Mouse (Mus musculus) forebrain, embryonic 13.5 days (tissue): ENCODE results near the gene Ifna11. TPM values are rescaled to one million over a fixed set of nuclear protein-coding genes. Genes with fewer than 3 reads are reported as not detected.
A peak's percentile ranks its signal among the peaks of the same experiment; 100 is the strongest.

Experiments
- ATAC-seq: fragments of 200-750 bp; cut with Nextera tagmentation; 2 replicates; pipeline ENCODE4 v1.8.0; 2017
- H3K27ac ChIP-seq: fragments of 300-500 bp; sonication (generic); 2 replicates; pipeline ENCODE4 v1.5.1; 2015; ENCODE audit warnings: inconsistent platforms, mild to moderate bottlenecking, moderate library complexity
- H3K27me3 ChIP-seq: fragments of 300-500 bp; sonication (generic); 2 replicates; pipeline ENCODE4 v1.6.1; 2015; ENCODE audit warnings: mild to moderate bottlenecking, inconsistent platforms
- H3K36me3 ChIP-seq: fragments of 300-500 bp; sonication (generic); 2 replicates; pipeline ENCODE4 v1.6.1; 2015; ENCODE audit warnings: mild to moderate bottlenecking, inconsistent platforms; ENCODE audit not compliant: poor library complexity, severe bottlenecking
- H3K4me1 ChIP-seq: fragments of 300-500 bp; sonication (generic); 2 replicates; pipeline ENCODE4 v1.6.1; 2015; ENCODE audit warnings: inconsistent platforms
- H3K4me2 ChIP-seq: fragments of 300-500 bp; sonication (generic); 2 replicates; pipeline ENCODE4 v1.6.1; 2015; ENCODE audit warnings: inconsistent platforms, mild to moderate bottlenecking, moderate library complexity
- H3K4me3 ChIP-seq: fragments of 300-500 bp; sonication (generic); 2 replicates; pipeline ENCODE4 v1.5.1; 2015; ENCODE audit warnings: mild to moderate bottlenecking, inconsistent platforms
- H3K9ac ChIP-seq: fragments of 300-500 bp; sonication (generic); 2 replicates; pipeline ENCODE4 v1.6.1; 2015; ENCODE audit warnings: mild to moderate bottlenecking, inconsistent platforms
- H3K9me3 ChIP-seq: fragments of 300-500 bp; sonication (generic); replicated peaks from 2 replicates; pipeline ENCODE4 v1.6.1; 2016; ENCODE audit warnings: inconsistent platforms
- WGBS: fragments of 180-500 bp; shearing (Covaris S2); methylation state at CpG from one replicate; pipeline ENCODE4 v1.1.7; 2015; 5-methylcytosine and 5-hydroxymethylcytosine counted together
- polyA plus RNA-seq: library from polyadenylated mRNA; unstranded; fragments of >200 nt; fragmentation: Nextera tagmentation; extraction: Ambion mirVana; gene quantifications from 2 replicates; pipeline ENCODE4 v1.2.1, GENCODE M21; 2015

Gene Ifna11
- polyA plus RNA-seq, 1 experiment from 2014 or later: not detected

DNA sequence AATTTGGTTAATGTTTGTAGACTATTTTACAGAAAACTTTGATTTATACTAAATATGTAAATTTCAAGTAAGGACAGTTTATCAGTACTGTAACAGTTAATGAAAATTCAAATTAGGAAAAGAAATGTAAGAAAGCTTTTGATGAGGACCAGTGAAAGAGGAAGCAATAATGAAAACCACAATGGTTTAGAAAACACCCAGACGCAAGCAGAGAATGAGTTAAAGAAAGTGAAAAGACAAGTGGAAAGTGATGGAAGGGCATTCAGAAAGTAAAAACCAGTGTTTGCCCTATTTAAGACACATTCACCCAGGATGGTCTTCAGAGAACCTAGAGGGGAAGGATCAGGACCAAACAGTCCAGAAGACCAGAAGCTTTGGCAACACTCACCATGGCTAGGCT lies 29.9 kb downstream of the Ifna11 start, which contains the start of gene Ifna1:
Ifna1 (plus strand) TSS at position 390 of the 400 bp plus-strand sequence.
- Histone ChIP-seq H3K9ac (no peak within 1 kb of the TSS), H3K4me2 (no peak within 1 kb of the TSS), H3K9me3 (no peaks in the 10 kb centered on the region), H3K27ac (no peak within 1 kb of the TSS), H3K36me3 (no peaks in the 10 kb centered on the region), H3K27me3 (no peaks in the 10 kb centered on the region), H3K4me1 (peaks cover 8% of the 10 kb centered on the region), H3K4me3 (no peak within 1 kb of the TSS)
- WGBS: 48% methylated on average over 1 of the region's 1 CpGs
- no peak for ATAC-seq

DNA sequence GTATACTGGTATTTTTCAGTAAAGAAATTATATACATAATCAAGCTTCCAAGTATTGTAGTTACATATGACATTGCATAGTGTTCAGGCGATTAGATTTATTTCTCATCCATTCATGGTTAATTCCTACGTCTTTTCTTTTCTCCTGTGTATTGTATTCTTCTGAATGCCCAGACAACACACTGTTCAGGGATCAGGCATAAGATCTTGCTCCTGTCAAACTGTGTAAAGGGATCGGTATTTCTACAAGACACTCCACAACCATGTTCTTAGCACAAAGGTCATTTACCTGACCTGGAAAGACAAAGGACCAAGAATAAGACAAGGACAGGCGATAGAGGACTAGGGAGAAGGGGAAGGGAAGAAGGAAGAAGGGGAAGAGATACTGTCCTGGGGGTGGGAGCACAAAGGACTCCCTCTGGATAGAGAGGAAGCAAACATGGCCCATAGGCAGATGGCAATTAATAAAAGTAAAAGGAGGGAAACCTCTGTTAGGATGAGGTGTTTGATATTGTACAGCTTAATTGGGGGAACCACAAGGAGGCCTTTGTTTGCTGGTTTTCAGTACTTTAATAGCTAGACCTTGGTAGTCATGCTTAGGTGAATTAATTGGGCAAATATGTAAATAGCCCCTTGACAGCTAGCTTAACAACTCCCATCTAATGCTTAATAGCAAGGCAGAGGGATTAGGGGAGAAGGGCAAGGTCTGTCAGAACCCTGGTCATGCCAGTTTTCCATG lies 31.4 kb downstream of the Ifna11 start:
- peak; percentile 88 for ATAC-seq
- Histone ChIP-seq H3K4me1 (peaks cover 8% of the 10 kb centered on the region), H3K4me2 (no peak overlapping the region), H3K27me3 (no peaks in the 10 kb centered on the region), H3K9ac (no peak overlapping the region), H3K27ac (peak overlapping the region; percentile 61), H3K36me3 (no peaks in the 10 kb centered on the region), H3K9me3 (no peaks in the 10 kb centered on the region), H3K4me3 (no peak overlapping the region)
- 7% methylated on average over 4 of the region's 4 CpGs for WGBS

DNA sequence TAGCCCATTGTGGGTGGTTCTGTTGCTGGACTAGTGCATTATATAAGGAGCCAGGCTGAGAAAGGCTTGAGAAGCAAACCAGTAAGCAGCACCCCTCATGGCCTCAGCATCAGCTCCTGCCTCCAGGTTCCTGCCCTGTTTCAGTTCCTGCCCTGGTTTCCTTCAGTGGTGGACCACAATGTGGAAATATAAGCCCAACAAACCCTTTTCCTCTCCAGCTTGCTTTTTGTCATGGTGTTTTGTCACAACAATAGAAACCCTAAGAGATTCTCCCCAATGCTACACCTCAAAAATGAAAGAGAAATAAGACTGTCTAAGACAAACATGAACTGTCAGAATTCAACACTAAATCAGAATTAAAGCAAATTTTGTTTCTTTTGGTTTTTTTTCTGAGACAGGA lies 39.5 kb downstream of the Ifna11 start:
- no peak overlapping the region for H3K4me2 ChIP-seq
- no peak overlapping the region for H3K27ac ChIP-seq
- H3K36me3 ChIP-seq: no peaks in the 10 kb centered on the region
- H3K27me3 ChIP-seq: peaks cover 5% of the 10 kb centered on the region; the same call in 1 of the 2 replicates
- no peak overlapping the region for H3K4me3 ChIP-seq
- ATAC-seq: no peak
- no peaks in the 10 kb centered on the region for H3K9me3 ChIP-seq
- H3K9ac ChIP-seq: no peak overlapping the region
- H3K4me1 ChIP-seq: peaks cover 6% of the 10 kb centered on the region; the same call in 1 of the 2 replicates

DNA sequence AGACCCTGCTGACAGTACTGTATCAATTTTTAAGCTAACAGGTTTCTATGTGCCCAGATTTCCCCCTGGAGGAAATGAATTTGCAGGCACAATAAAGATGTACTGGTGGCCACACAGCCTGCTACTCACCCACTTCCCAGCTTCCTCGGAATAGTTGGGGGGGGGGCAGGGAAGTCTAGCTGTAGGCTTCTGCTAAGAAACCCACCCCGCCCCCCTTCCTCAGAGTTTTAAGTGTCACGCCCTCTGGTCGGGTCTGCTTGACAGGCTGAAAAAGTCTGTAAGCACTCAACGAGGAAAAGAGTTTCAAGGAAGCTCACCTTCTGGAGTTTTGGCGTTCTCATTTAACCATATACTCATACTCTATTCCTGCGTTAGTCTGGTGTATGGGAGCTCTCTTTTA lies 43.5 kb downstream of the Ifna11 start:
- H3K27me3 ChIP-seq: peaks cover 14% of the 10 kb centered on the region; the same call in 1 of the 2 replicates
- H3K9me3 ChIP-seq: no peaks in the 10 kb centered on the region
- H3K9ac ChIP-seq: no peak overlapping the region
- ATAC-seq: no peak
- no peaks in the 10 kb centered on the region for H3K36me3 ChIP-seq
- no peak overlapping the region for H3K4me3 ChIP-seq
- WGBS: 3% methylated on average over 7 of the region's 7 CpGs
- H3K4me2 ChIP-seq: no peak overlapping the region
- H3K4me1 ChIP-seq: peaks cover 14% of the 10 kb centered on the region
- no peak overlapping the region for H3K27ac ChIP-seq

DNA sequence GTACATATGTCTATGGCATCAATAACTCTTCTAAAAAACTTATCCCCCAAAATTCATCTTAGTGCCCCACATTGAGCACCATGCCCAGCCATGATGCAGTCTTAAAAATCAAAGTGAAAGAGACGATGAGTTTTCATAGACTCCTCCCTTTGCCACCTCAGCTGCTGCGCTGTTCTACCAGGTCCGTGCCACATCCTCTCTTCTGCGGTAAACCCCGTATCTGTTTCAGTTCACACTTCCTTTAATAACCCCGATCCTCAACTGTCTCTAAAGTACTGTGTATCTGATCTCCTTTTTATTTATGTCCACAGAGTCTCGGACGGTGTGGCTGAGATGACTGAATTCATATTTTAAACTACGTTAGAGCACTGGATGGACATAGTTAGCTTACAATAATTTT lies 44.8 kb downstream of the Ifna11 start:
- no peak for ATAC-seq
- no peak overlapping the region for H3K9ac ChIP-seq
- 77% methylated on average over 9 of the region's 9 CpGs for WGBS

DNA sequence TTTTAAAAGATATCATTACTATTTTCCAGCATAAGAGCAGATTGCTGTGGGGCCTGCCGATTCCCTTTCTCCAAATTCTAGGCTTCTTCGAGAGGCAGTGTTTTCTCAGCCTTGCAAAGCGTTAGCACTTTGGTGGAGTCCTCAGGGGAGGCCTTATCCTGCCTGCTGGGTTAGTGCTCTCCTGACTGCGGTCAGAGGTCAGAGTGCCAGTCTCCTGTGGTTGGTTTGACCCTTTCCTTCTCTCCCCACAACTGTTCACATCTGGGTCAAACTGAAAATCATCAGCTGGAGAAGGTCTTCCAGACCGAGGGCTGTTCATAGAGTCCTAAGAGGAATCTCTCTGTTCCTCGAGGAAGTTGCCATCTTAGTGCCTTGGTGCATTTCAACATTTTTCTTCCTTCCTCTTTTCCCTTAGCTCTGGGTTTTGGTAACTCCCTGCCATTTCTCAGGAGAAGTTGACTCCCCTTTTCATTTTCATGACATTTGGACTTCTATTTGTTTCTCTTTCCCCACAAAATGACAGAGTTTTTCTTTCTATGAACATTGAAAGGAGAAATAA lies 45.3 kb downstream of the Ifna11 start:
- Histone ChIP-seq H3K36me3 (no peaks in the 10 kb centered on the region), H3K4me3 (no peak overlapping the region), H3K27ac (no peak overlapping the region), H3K4me1 (peaks cover 14% of the 10 kb centered on the region), H3K27me3 (peaks cover 14% of the 10 kb centered on the region; the same call in 1 of the 2 replicates), H3K9me3 (no peaks in the 10 kb centered on the region), H3K4me2 (no peak overlapping the region), H3K9ac (no peak overlapping the region)
- ATAC-seq: no peak
- WGBS: 59% methylated on average over 6 of the region's 6 CpGs

More for the DNA sequence above, 44.8 kb downstream of the Ifna11 start:
- Histone ChIP-seq H3K4me3 (no peak overlapping the region), H3K27me3 (peaks cover 14% of the 10 kb centered on the region; the same call in 1 of the 2 replicates), H3K36me3 (no peaks in the 10 kb centered on the region), H3K9me3 (no peaks in the 10 kb centered on the region), H3K27ac (no peak overlapping the region), H3K4me1 (peaks cover 14% of the 10 kb centered on the region), H3K4me2 (no peak overlapping the region)

DNA sequence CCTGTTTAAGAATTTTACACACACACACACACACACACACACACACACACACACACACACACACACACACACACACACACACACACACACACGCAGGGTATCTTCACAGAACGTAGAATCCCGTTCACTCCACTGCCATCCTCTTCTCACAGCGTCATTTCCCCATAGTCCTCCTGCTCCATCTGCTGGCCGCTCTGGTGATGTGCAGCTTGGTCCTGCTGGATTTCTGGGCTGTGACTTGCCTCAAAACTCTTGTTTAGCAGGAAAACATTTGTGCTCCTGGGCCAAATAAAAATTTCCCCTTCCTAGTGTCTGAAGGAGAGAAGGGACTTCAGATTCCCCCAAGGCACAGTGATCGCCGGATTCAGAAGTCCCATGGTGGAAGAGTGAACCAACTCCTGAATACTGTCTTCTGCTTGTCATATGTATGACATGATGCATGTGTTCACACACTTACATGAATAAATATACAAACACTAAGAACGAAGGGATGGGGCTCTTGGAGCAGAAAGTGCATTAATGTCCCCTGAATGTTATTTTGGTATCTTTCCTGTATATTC lies 47.7 kb downstream of the Ifna11 start:
- ATAC-seq: peak; percentile 78
- Histone ChIP-seq H3K9me3 (no peaks in the 10 kb centered on the region), H3K27ac (no peak overlapping the region), H3K4me1 (peaks cover 14% of the 10 kb centered on the region), H3K9ac (peak overlapping the region; percentile 64), H3K4me3 (peak overlapping the region; percentile 58), H3K4me2 (peak overlapping the region; percentile 89), H3K36me3 (no peaks in the 10 kb centered on the region), H3K27me3 (peaks cover 14% of the 10 kb centered on the region)
- WGBS: 0% methylated on average over 8 of the region's 8 CpGs

DNA sequence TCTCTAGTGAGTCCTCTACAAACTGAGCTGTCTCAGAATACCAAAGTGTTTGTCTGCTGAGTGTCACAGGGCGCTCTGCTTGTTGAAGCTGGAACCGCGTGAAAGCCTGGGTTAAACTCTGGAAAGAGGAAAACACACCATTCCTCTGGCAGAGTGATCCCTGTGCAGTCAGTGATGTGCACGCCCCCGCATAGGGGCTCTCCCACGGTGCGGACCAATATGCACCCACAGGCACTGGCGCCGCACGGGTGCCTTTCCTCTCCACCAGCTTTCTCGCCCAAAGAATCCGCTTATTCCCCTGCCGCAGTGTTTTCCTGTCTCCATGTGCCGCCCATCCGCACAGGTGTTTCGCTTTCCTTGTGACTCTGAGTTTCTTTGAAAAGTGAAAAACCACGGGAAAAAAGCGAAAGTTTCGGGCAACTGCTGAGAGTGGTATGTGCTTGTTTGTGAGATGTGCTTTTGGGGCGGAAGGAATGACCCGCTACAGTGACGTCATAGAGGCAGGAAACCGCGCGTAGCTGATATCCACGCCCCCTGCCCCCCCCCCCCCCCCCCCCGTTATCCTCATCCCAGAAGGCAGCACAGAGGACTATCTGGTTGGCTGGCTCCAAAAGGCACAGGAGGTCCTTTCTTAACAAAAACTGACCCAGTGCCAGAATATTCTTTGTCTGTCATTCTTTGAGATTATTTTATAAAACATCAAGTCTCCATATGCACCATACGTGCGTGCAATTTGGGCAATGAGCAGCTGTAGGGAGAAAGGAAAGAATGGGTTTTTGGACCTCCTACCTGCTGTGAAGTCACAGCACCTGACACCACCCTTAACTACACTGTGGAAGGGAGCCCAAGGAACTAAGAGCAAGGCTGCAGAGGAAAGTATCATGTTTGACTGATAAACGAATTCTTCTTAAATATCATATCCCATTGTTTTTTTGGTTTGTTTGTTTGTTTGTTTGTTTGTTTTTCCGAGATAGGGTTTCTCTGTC lies 48.5 kb downstream of the Ifna11 start:
- 9% methylated on average over 31 of the region's 31 CpGs for WGBS
- Histone ChIP-seq H3K4me3 (peak overlapping the region; percentile 58), H3K4me2 (peak overlapping the region; percentile 89), H3K36me3 (no peaks in the 10 kb centered on the region), H3K27me3 (peaks cover 9% of the 10 kb centered on the region), H3K4me1 (peaks cover 11% of the 10 kb centered on the region), H3K9ac (peak overlapping the region; percentile 64), H3K9me3 (no peaks in the 10 kb centered on the region), H3K27ac (no peak overlapping the region)
- peak; percentile 76 for ATAC-seq

Other genes starting within 250 kb of the Ifna11 start
- not detected in 2 replicates for gene Ifna14, start 248.2 kb upstream of the Ifna11 start, polyA plus RNA-seq
- gene Ifna9, start 227.6 kb upstream of the Ifna11 start, polyA plus RNA-seq: not detected in 2 replicates
- not detected in 2 replicates for gene Ifna12, start 216.6 kb upstream of the Ifna11 start, polyA plus RNA-seq
- not detected in 2 replicates for gene C87499, start 185.5 kb upstream of the Ifna11 start, polyA plus RNA-seq
- not detected in 2 replicates for gene Ifna13, start 175.5 kb upstream of the Ifna11 start, polyA plus RNA-seq
- not detected in 2 replicates for gene Ifna16, start 143.0 kb upstream of the Ifna11 start, polyA plus RNA-seq
- not detected in 2 replicates for gene Ifna2, start 136.0 kb upstream of the Ifna11 start, polyA plus RNA-seq
- gene Ifnab, start 128.6 kb upstream of the Ifna11 start, polyA plus RNA-seq: not detected in 2 replicates
- gene Gm26566, start 98.2 kb upstream of the Ifna11 start, polyA plus RNA-seq: 1.1 and 2.1 TPM in 2 replicates
- gene Klhl9, start 97.5 kb upstream of the Ifna11 start, polyA plus RNA-seq: 120 and 125 TPM in 2 replicates
- not detected in 2 replicates for gene Gm13271, start 65.1 kb upstream of the Ifna11 start, polyA plus RNA-seq
- gene Gm13283, start 59.8 kb upstream of the Ifna11 start, polyA plus RNA-seq: 0.17 TPM in 1 of 2 replicates, not detected in the other
- gene Gm13290, start 46.1 kb upstream of the Ifna11 start, polyA plus RNA-seq: not detected in 2 replicates
- not detected in 2 replicates for gene Gm13289, start 43.0 kb upstream of the Ifna11 start, polyA plus RNA-seq
- not detected in 2 replicates for gene Gm13272, start 40.1 kb upstream of the Ifna11 start, polyA plus RNA-seq
- 0.18 TPM in 1 of 2 replicates, not detected in the other for gene Ifnz, start 37.8 kb upstream of the Ifna11 start, polyA plus RNA-seq
- not detected in 2 replicates for gene Gm13276, start 34.2 kb upstream of the Ifna11 start, polyA plus RNA-seq
- gene Gm13277, start 31.3 kb upstream of the Ifna11 start, polyA plus RNA-seq: not detected in 2 replicates
- not detected in 2 replicates for gene Gm13278, start 28.4 kb upstream of the Ifna11 start, polyA plus RNA-seq
- not detected in 2 replicates for gene Gm13275, start 25.5 kb upstream of the Ifna11 start, polyA plus RNA-seq
- gene Gm13279, start 22.6 kb upstream of the Ifna11 start, polyA plus RNA-seq: not detected in 2 replicates
- 0.43 TPM in 1 of 2 replicates, not detected in the other for gene Gm13285, start 20.3 kb upstream of the Ifna11 start, polyA plus RNA-seq
- gene Gm13287, start 16.7 kb upstream of the Ifna11 start, polyA plus RNA-seq: not detected in 2 replicates
- not detected in 2 replicates for gene Gm13288, start 14.4 kb upstream of the Ifna11 start, polyA plus RNA-seq
- gene Ifna7, start 3.7 kb upstream of the Ifna11 start, polyA plus RNA-seq: not detected in 2 replicates
- not detected in 2 replicates for gene Ifna6, start 7.5 kb downstream of the Ifna11 start, polyA plus RNA-seq
- not detected in 2 replicates for gene Ifna5, start 15.6 kb downstream of the Ifna11 start, polyA plus RNA-seq
- not detected in 2 replicates for gene Ifna4, start 21.9 kb downstream of the Ifna11 start, polyA plus RNA-seq
- gene Ifna1, start 30.1 kb downstream of the Ifna11 start, polyA plus RNA-seq: not detected in 2 replicates
- gene Ifne, start 60.2 kb downstream of the Ifna11 start, polyA plus RNA-seq: not detected in 2 replicates